Mouse (Mus musculus) MEL (cell line): Measurements from ENCODE around the gene Cenph. TPM values are rescaled to one million over a fixed set of nuclear protein-coding genes. Genes with fewer than 3 reads are reported as not detected.

Experiments
- DNase-seq: peaks from one replicate; pipeline ENCODE4 v3.0.0; 2011; ENCODE audit warnings: low read depth, low spot score
- H3K27ac ChIP-seq: 2 replicates; pipeline ENCODE4 v1.5.1; 2012; ENCODE audit warnings: low read depth, mild to moderate bottlenecking, control low read depth, low read length, moderate library complexity; ENCODE audit not compliant: control insufficient read depth
- H3K27me3 ChIP-seq, 2 experiments: fragments of 150-350 bp in 1 of 2; sonication (generic) in 1 of 2; 2 replicates each; pipeline ENCODE4 v1.6.1; 2012; ENCODE audit warnings: low read length in 2 of 2, mild to moderate bottlenecking in 2 of 2, improper control_type of control experiment in 1 of 2, moderate library complexity in 1 of 2; ENCODE audit not compliant: insufficient read depth in 2 of 2, control insufficient read depth in 1 of 2
- H3K36me3 ChIP-seq, 2 experiments: 2 replicates each; pipeline ENCODE4 v1.6.1; 2012 to 2014; ENCODE audit warnings: low read length in 2 of 2, improper control_type of control experiment in 1 of 2, inconsistent platforms in 1 of 2, mild to moderate bottlenecking in 1 of 2; ENCODE audit not compliant: insufficient read depth in 2 of 2, control insufficient read depth in 1 of 2
- H3K4me1 ChIP-seq, 2 experiments: fragments of 150-350 bp in 1 of 2; sonication (generic) in 1 of 2; 2 replicates each; pipeline ENCODE4 v1.6.1; 2012; ENCODE audit warnings: low read length in 2 of 2, improper control_type of control experiment in 1 of 2, mild to moderate bottlenecking in 1 of 2; ENCODE audit not compliant: insufficient read depth in 2 of 2, control insufficient read depth in 1 of 2
- H3K4me3 ChIP-seq, 2 experiments: fragments of 150-350 bp in 1 of 2; sonication (generic) in 1 of 2; 2 replicates each; pipeline ENCODE4 v1.5.1; 2012; ENCODE audit warnings: low read depth in 2 of 2, low read length in 2 of 2, mild to moderate bottlenecking in 2 of 2, moderate library complexity in 2 of 2, control low read depth in 1 of 2, improper control_type of control experiment in 1 of 2; ENCODE audit not compliant: control insufficient read depth in 1 of 2, insufficient read depth in 1 of 2
- H3K79me2 ChIP-seq: 2 replicates; pipeline ENCODE4 v1.6.1; 2012; ENCODE audit warnings: mild to moderate bottlenecking, low read length, moderate library complexity; ENCODE audit not compliant: control insufficient read depth, poor library complexity, insufficient read depth
- H3K9ac ChIP-seq: 2 replicates; pipeline ENCODE4 v1.6.1; 2012; ENCODE audit warnings: low read depth, mild to moderate bottlenecking, control low read depth, low read length, moderate library complexity; ENCODE audit not compliant: control insufficient read depth, poor library complexity, severe bottlenecking
- H3K9me3 ChIP-seq: fragments of 150-350 bp; sonication (generic); replicated peaks from 2 replicates; pipeline ENCODE4 v1.6.1; 2012; ENCODE audit warnings: mild to moderate bottlenecking, low read length, improper control_type of control experiment, moderate library complexity; ENCODE audit not compliant: insufficient read depth
- BHLHE40 ChIP-seq: IDR thresholded peaks from 2 replicates; pipeline ENCODE4 v1.6.1; 2012; ENCODE audit warnings: low read depth, mild to moderate bottlenecking, inconsistent platforms, low read length, improper control_type of control experiment, borderline replicate concordance
- CHD1 ChIP-seq: IDR thresholded peaks from 2 replicates; pipeline ENCODE4 v1.6.1; 2012; ENCODE audit warnings: low read depth, mild to moderate bottlenecking, inconsistent platforms, low read length, improper control_type of control experiment
- CHD2 ChIP-seq: IDR thresholded peaks from 2 replicates; pipeline ENCODE4 v1.6.1; 2011; ENCODE audit warnings: low read length, improper control_type of control experiment
- CTCF ChIP-seq, 3 experiments: IDR thresholded peaks in 2 of 3; conservative IDR thresholded peaks in 1 of 3; 2 replicates each; pipeline ENCODE4 v1.5.1; 2011 to 2012; ENCODE audit warnings: low read length in 3 of 3, low read depth in 2 of 3, mild to moderate bottlenecking in 2 of 3, improper control_type of control experiment in 1 of 3, inconsistent platforms in 1 of 3, mixed read lengths in 1 of 3, moderate library complexity in 1 of 3; ENCODE audit not compliant: control insufficient read depth in 1 of 3, insufficient read depth in 1 of 3, poor library complexity in 1 of 3, severe bottlenecking in 1 of 3
- E2F4 ChIP-seq: IDR thresholded peaks from 2 replicates; pipeline ENCODE4 v1.6.1; 2011; ENCODE audit warnings: low read depth, low read length, improper control_type of control experiment, borderline replicate concordance
- ELF1 ChIP-seq: IDR thresholded peaks from 2 replicates; pipeline ENCODE4 v1.6.1; 2014; ENCODE audit warnings: low read depth, mild to moderate bottlenecking, inconsistent platforms, low read length, improper control_type of control experiment, moderate library complexity
- EP300 ChIP-seq, 2 experiments: IDR thresholded peaks; 2 replicates each; pipeline ENCODE4 v1.6.1; 2011; ENCODE audit warnings: improper control_type of control experiment in 2 of 2, low read length in 2 of 2, low read depth in 1 of 2, mild to moderate bottlenecking in 1 of 2
- ETS1 ChIP-seq: IDR thresholded peaks from 2 replicates; pipeline ENCODE4 v1.6.1; 2012; ENCODE audit warnings: low read depth, mild to moderate bottlenecking, inconsistent platforms, low read length, improper control_type of control experiment, moderate library complexity
- GABPA ChIP-seq: IDR thresholded peaks from 2 replicates; pipeline ENCODE4 v1.6.1; 2012; ENCODE audit warnings: low read depth, mild to moderate bottlenecking, inconsistent platforms, low read length, improper control_type of control experiment, moderate library complexity
- GATA1 ChIP-seq: IDR thresholded peaks from 2 replicates; pipeline ENCODE4 v1.6.1; 2011; ENCODE audit warnings: low read depth, low read length, improper control_type of control experiment
- HCFC1 ChIP-seq: IDR thresholded peaks from 2 replicates; pipeline ENCODE4 v1.6.1; 2012; ENCODE audit warnings: low read depth, mild to moderate bottlenecking, inconsistent platforms, low read length, improper control_type of control experiment, moderate library complexity
- JUND ChIP-seq: IDR thresholded peaks from 2 replicates; pipeline ENCODE4 v1.6.1; 2011; ENCODE audit warnings: low read depth, mild to moderate bottlenecking, improper control_type of control experiment, low read length
- KAT2A ChIP-seq: conservative IDR thresholded peaks from 2 replicates; pipeline ENCODE4 v1.6.1; 2012; ENCODE audit warnings: low read depth, low read length, improper control_type of control experiment, inconsistent platforms
- MAFK ChIP-seq: IDR thresholded peaks from 2 replicates; pipeline ENCODE4 v1.6.1; 2011; ENCODE audit warnings: low read depth, mild to moderate bottlenecking, low read length, improper control_type of control experiment, borderline replicate concordance
- MAX ChIP-seq: IDR thresholded peaks from 2 replicates; pipeline ENCODE4 v1.6.1; 2011; ENCODE audit warnings: low read length, improper control_type of control experiment
- MAZ ChIP-seq: IDR thresholded peaks from 2 replicates; pipeline ENCODE4 v1.6.1; 2012; ENCODE audit warnings: low read depth, mild to moderate bottlenecking, inconsistent platforms, low read length, improper control_type of control experiment
- MEF2A ChIP-seq: IDR thresholded peaks from 2 replicates; pipeline ENCODE4 v1.6.1; 2014; ENCODE audit warnings: low read depth, mild to moderate bottlenecking, inconsistent platforms, low read length, improper control_type of control experiment; ENCODE audit not compliant: poor library complexity, insufficient replicate concordance, severe bottlenecking; ENCODE audit errors: extremely low read depth
- MXI1 ChIP-seq: IDR thresholded peaks from 2 replicates; pipeline ENCODE4 v1.6.1; 2011; ENCODE audit warnings: mild to moderate bottlenecking, low read depth, low read length, improper control_type of control experiment
- MYB ChIP-seq: IDR thresholded peaks from 2 replicates; pipeline ENCODE4 v1.6.1; 2011; ENCODE audit warnings: mild to moderate bottlenecking, low read depth, low read length, improper control_type of control experiment
- MYC ChIP-seq: IDR thresholded peaks from 2 replicates; pipeline ENCODE4 v1.6.1; 2011; ENCODE audit warnings: low read depth, mild to moderate bottlenecking, low read length, improper control_type of control experiment, moderate library complexity
- POLR2A ChIP-seq, 2 experiments: IDR thresholded peaks; 2 replicates each; pipeline ENCODE4 v1.6.1; 2011 to 2012; ENCODE audit warnings: low read length in 2 of 2, mild to moderate bottlenecking in 2 of 2, control low read depth in 1 of 2, improper control_type of control experiment in 1 of 2, low read depth in 1 of 2, moderate library complexity in 1 of 2; ENCODE audit not compliant: control insufficient read depth in 1 of 2, insufficient read depth in 1 of 2, poor library complexity in 1 of 2
- POLR2AphosphoS2 ChIP-seq: IDR thresholded peaks from 2 replicates; pipeline ENCODE4 v1.6.1; 2011; ENCODE audit warnings: low read length, improper control_type of control experiment
- POLR2AphosphoS5 ChIP-seq: IDR thresholded peaks from 2 replicates; pipeline ENCODE4 v1.6.1; 2012; ENCODE audit warnings: low read depth, borderline replicate concordance, mild to moderate bottlenecking, inconsistent platforms, low read length, moderate library complexity, mixed read lengths
- RAD21 ChIP-seq: IDR thresholded peaks from 2 replicates; pipeline ENCODE4 v1.6.1; 2011; ENCODE audit warnings: mild to moderate bottlenecking, low read depth, low read length, improper control_type of control experiment
- RCOR1 ChIP-seq: IDR thresholded peaks from 2 replicates; pipeline ENCODE4 v1.6.1; 2012; ENCODE audit warnings: low read depth, mild to moderate bottlenecking, inconsistent platforms, low read length, improper control_type of control experiment
- SIN3A ChIP-seq: IDR thresholded peaks from 2 replicates; pipeline ENCODE4 v1.6.1; 2012; ENCODE audit warnings: low read length, improper control_type of control experiment, inconsistent platforms
- SMC3 ChIP-seq: IDR thresholded peaks from 2 replicates; pipeline ENCODE4 v1.6.1; 2011; ENCODE audit warnings: low read depth, low read length, improper control_type of control experiment
- TAL1 ChIP-seq: IDR thresholded peaks from 2 replicates; pipeline ENCODE4 v1.6.1; 2012; ENCODE audit warnings: mild to moderate bottlenecking, inconsistent platforms, low read length, moderate library complexity, mixed read lengths
- TBP ChIP-seq: IDR thresholded peaks from 2 replicates; pipeline ENCODE4 v1.8.0; 2011; ENCODE audit warnings: low read depth, low read length, improper control_type of control experiment
- TCF12 ChIP-seq: IDR thresholded peaks from 2 replicates; pipeline ENCODE4 v1.6.1; 2014; ENCODE audit warnings: low read depth, mild to moderate bottlenecking, inconsistent platforms, low read length, improper control_type of control experiment, moderate library complexity
- UBTF ChIP-seq: IDR thresholded peaks from 2 replicates; pipeline ENCODE4 v1.6.1; 2012; ENCODE audit warnings: low read depth, mild to moderate bottlenecking, inconsistent platforms, low read length, improper control_type of control experiment, moderate library complexity, borderline replicate concordance; ENCODE audit not compliant: insufficient read depth
- USF1 ChIP-seq: IDR thresholded peaks from 2 replicates; pipeline ENCODE4 v1.6.1; 2014; ENCODE audit warnings: low read depth, mild to moderate bottlenecking, inconsistent platforms, low read length, improper control_type of control experiment, moderate library complexity
- USF2 ChIP-seq, 2 experiments: IDR thresholded peaks; 2 replicates each; pipeline ENCODE4 v1.6.1; 2011 to 2012; ENCODE audit warnings: improper control_type of control experiment in 2 of 2, low read length in 2 of 2, borderline replicate concordance in 1 of 2, inconsistent platforms in 1 of 2, low read depth in 1 of 2, mild to moderate bottlenecking in 1 of 2; ENCODE audit not compliant: insufficient read depth in 1 of 2
- ZC3H11A ChIP-seq: IDR thresholded peaks from 2 replicates; pipeline ENCODE4 v1.6.1; 2012; ENCODE audit warnings: low read depth, mild to moderate bottlenecking, inconsistent platforms, low read length, improper control_type of control experiment
- ZKSCAN1 ChIP-seq: IDR thresholded peaks from 2 replicates; pipeline ENCODE4 v1.6.1; 2012; ENCODE audit warnings: low read depth, mild to moderate bottlenecking, inconsistent platforms, low read length, improper control_type of control experiment, moderate library complexity
- ZMIZ1 ChIP-seq: IDR thresholded peaks from 2 replicates; pipeline ENCODE4 v1.6.1; 2012; ENCODE audit warnings: low read depth, mild to moderate bottlenecking, inconsistent platforms, low read length, improper control_type of control experiment, moderate library complexity
- ZNF384 ChIP-seq: IDR thresholded peaks from 2 replicates; pipeline ENCODE4 v1.6.1; 2012; ENCODE audit warnings: low read depth, mild to moderate bottlenecking, inconsistent platforms, low read length, improper control_type of control experiment
- polyA plus RNA-seq, 2 experiments: library from polyadenylated mRNA; stranded (reverse) in 1 of 2; unstranded in 1 of 2; fragments of >175 nt in 1 of 2; fragments of >200 nt in 1 of 2; gene quantifications; 2 replicates each; pipeline versions ENCODE4 v1.2.1 to v1.2.4; 2012; ENCODE audit warnings: low replicate concordance in 2 of 2, low read depth in 1 of 2; ENCODE audit not compliant: insufficient read length in 2 of 2, insufficient read depth in 1 of 2, missing spikeins in 1 of 2
- total RNA-seq: library from RNA; depleted of rRNA; stranded (reverse); fragments of 300-350 nt; gene quantifications from 2 replicates; pipeline ENCODE4 v1.2.3, GENCODE M21; 2012

The Cenph gene
- total and polyA plus RNA-seq, 3 experiments = 33.3 to 48.8 TPM; not detected in 1

DNA sequence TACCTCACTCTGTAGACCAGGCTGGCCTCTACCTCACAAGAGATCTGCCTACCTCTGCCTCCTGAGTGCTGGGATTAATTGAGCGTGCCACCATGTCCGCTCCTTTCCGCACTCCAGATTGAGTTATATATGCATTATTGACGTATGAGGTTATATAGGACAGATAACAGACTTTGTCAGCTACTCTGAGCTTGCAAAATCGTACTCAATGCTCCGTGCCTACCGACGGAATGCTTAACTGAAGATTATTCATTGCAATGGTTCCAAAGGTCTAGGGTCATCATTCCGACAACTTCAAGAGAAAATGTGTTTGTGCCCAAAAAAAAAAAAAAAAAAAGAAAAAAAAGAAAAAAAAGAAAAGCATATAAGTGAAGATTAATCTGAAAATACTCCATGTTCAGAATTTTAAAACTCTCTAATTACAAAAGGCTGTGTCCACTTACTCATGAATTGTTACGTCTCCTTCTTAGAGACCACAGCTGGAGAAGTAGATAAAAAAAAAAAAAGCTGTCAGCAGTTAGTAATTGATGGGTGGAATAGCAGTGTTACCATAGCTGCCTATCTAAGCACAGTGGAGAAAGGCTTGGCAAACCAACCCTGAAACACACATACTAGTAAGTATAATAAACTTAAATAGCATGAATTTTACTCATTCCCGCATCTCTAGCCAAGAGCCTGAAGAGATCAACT lies 32.2 kb downstream of the Cenph start:
- H3K27me3 ChIP-seq = no peaks in the 10 kb centered on the region
- H3K79me2 ChIP-seq = peaks cover 17% of the 10 kb centered on the region
- H3K9me3 ChIP-seq = no peaks in the 10 kb centered on the region
- peaks cover 0 to 20% of the 10 kb centered on the region in 2 experiments; a peak in 2 of 4 replicates for H3K36me3 ChIP-seq
- peak overlapping the region; percentile 77 for H3K27ac ChIP-seq
- H3K9ac ChIP-seq = peak overlapping the region; percentile 79
- H3K4me3 ChIP-seq = peak overlapping the region; percentile 72 to 80
- TF ChIP-seq E2F4 (no peak), TAL1 (peak; percentile 78), GATA1 (peak; percentile 75), USF2 (IDR thresholded peaks at IDR 0.05; ENCODE audit: borderline replicate concordance in 1 of 2, insufficient read depth in 1 of 2, low read depth in 1 of 2, low read length in 2 of 2) (no peak), USF1 (no peak), POLR2A (IDR thresholded peaks at IDR 0.05; ENCODE audit: control insufficient read depth in 1 of 2, insufficient read depth in 1 of 2, low read depth in 1 of 2, low read length in 2 of 2, poor library complexity in 1 of 2) (no peak), POLR2AphosphoS5 (no peak), MYB (no peak), POLR2AphosphoS2 (no peak), SIN3A (peak; percentile 71; the same call in 1 of the 2 replicates), KAT2A (no peak), MEF2A (no peak), MAX (no peak), HCFC1 (peak; percentile 48; the same call in 1 of the 2 replicates), MYC (peak; percentile 23; the same call in 1 of the 2 replicates), BHLHE40 (no peak), UBTF (no peak), TBP (no peak), RCOR1 (peak; percentile 39; the same call in 1 of the 2 replicates), ZMIZ1 (no peak), MXI1 (no peak), RAD21 (no peak), ZKSCAN1 (no peak), ELF1 (no peak), MAZ (no peak), CTCF (IDR thresholded peaks at IDR 0.05 in 2 of 3, conservative IDR thresholded peaks at IDR 0.05 in 1 of 3; ENCODE audit: control insufficient read depth in 1 of 3, insufficient read depth in 1 of 3, low read depth in 2 of 3, low read length in 3 of 3, poor library complexity in 1 of 3, severe bottlenecking in 1 of 3) (no peak), SMC3 (no peak), ZNF384 (peak; percentile 98), EP300 (IDR thresholded peaks at IDR 0.05; ENCODE audit: low read depth in 1 of 2, low read length in 2 of 2) (peak; percentile 59 to 73), ZC3H11A (no peak), JUND (no peak), ETS1 (peak; percentile 92), TCF12 (peak; percentile 64), CHD2 (no peak), GABPA (no peak), MAFK (no peak), CHD1 (no peak)
- H3K4me1 ChIP-seq = peaks cover 2 to 22% of the 10 kb centered on the region in 2 experiments; a peak in 3 of 4 replicates
- DNase-seq = no peak
